Mouse (Mus musculus) stomach, postnatal 0 days (tissue): ENCODE results near the gene Topbp1.

Experiments used
- CTCF ChIP-seq: IDR thresholded peaks from 2 replicates; pipeline ENCODE4 v1.5.1; 2016; ENCODE audit warnings: antibody characterized with exemption, low read depth, mild to moderate bottlenecking, moderate library complexity
- EP300 ChIP-seq: optimal IDR thresholded peaks from 2 replicates; pipeline ENCODE3; 2016; ENCODE audit warnings: antibody characterized with exemption

- TF ChIP-seq CTCF (no peak), EP300 (no peak)
Observed at GRCm38 (mm10) chr9:103287840-103288488, 17.1 kb upstream of the Topbp1 start.
